Mouse (Mus musculus): Measurements from ENCODE around the gene Pik3c2g. TPM values are rescaled to one million over a fixed set of nuclear protein-coding genes. Genes with fewer than 3 reads are reported as not detected.

Pik3c2g gene
- polyA plus RNA-seq, 1 experiment from 2014 or later: 0.15 TPM

DNA sequence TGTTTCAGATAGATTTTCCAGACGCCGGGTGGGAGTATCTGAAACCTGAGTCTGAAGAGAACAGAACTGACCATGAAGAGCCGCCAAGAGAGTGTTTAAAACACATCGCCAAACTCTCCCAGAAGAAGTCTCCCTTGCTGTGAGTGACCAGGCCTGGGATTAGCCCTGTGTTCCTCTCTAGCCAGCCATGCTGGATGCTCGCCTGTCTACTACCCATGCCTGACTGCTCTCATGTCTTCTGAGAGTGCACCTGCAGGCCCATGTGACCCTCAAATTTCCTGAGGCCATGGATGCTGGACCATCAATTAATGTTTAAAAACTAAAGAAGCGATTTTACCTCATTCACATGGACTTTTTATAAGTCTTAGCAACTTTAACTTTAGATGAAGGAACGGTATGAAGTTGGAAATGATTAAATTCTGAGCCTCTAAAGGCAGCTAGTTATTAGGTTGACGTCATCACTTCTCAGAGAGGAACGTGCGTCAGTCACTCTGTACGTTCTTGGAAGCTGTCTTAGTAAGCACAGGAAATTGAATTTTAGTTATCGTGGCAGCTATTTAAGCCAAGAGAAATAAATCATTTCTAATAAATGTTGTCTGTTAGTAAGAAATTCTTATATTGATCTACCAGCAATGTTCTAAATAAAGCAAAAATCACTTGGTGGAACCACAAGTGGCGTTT, 161.2 kb downstream of the Pik3c2g start:
- H3K27me3 ChIP-seq (ENCODE audit: control insufficient read depth, insufficient read depth, low read length): no peaks in the 10 kb centered on the region
- ATAC-seq (ENCODE audit: insufficient read depth, low FRiP score, low TSS enrichment) (no peak), DNase-seq (ENCODE audit: low spot score) (no peak)
- WGBS: 86% methylated on average over 13 of the region's 13 CpGs
- no peak overlapping the region for H3K27ac ChIP-seq (ENCODE audit: low read depth, low read length)
- no peaks in the 10 kb centered on the region for H3K9me3 ChIP-seq (ENCODE audit: control insufficient read depth, low read length)
- no peaks in the 10 kb centered on the region for H3K4me1 ChIP-seq (ENCODE audit: control insufficient read depth, insufficient read depth, low read length)
- no peak overlapping the region for H3K9ac ChIP-seq (ENCODE audit: low read length)
- H3K36me3 ChIP-seq (ENCODE audit: control insufficient read depth, insufficient read depth, low read length): no peaks in the 10 kb centered on the region
- H3K4me2 ChIP-seq (ENCODE audit: low read depth): no peak overlapping the region
- no peak overlapping the region for H3K4me3 ChIP-seq (ENCODE audit: low read depth, low read length)

DNA sequence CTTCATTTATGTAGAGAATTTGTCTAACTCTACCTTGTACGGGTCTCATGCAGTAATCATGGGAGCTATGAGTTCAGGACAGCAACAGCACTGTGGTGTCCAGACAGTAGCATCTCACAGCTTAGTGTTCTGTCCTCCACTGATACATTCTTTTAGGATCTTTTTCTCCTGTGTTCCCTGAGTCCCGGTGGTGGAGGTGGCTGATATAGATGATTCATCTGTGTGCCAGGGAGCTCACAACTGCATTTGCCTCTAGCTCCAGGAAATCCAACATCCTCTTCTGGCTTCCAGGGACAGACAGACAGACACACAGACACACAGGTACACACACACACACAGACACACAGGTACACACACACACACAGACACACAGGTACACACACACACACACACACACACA, 163.6 kb downstream of the Pik3c2g start:
- WGBS: 85% methylated on average over 2 of the region's 2 CpGs
- Histone ChIP-seq H3K4me3 (ENCODE audit: low read depth, low read length) (no peak overlapping the region), H3K9ac (ENCODE audit: low read length) (no peak overlapping the region), H3K27me3 (ENCODE audit: control insufficient read depth, insufficient read depth, low read length) (no peaks in the 10 kb centered on the region), H3K4me1 (ENCODE audit: control insufficient read depth, insufficient read depth, low read length) (no peaks in the 10 kb centered on the region), H3K27ac (ENCODE audit: low read depth, low read length) (no peak overlapping the region), H3K4me2 (ENCODE audit: low read depth) (no peak overlapping the region), H3K36me3 (ENCODE audit: control insufficient read depth, insufficient read depth, low read length) (no peaks in the 10 kb centered on the region), H3K9me3 (ENCODE audit: control insufficient read depth, low read length) (no peaks in the 10 kb centered on the region)
- no peak for ATAC-seq (ENCODE audit: insufficient read depth, low FRiP score, low TSS enrichment)
- no peak for DNase-seq (ENCODE audit: low spot score)

GRCm38 (mm10) chr6:139751022-139751421, 164.0 kb downstream of the Pik3c2g start:
- Histone ChIP-seq H3K4me1 (ENCODE audit: control insufficient read depth, insufficient read depth, low read length) (no peaks in the 10 kb centered on the region), H3K9ac (ENCODE audit: low read length) (no peak overlapping the region), H3K4me3 (ENCODE audit: low read depth, low read length) (no peak overlapping the region), H3K27ac (ENCODE audit: low read depth, low read length) (no peak overlapping the region), H3K4me2 (ENCODE audit: low read depth) (no peak overlapping the region), H3K9me3 (ENCODE audit: control insufficient read depth, low read length) (no peaks in the 10 kb centered on the region), H3K27me3 (ENCODE audit: control insufficient read depth, insufficient read depth, low read length) (no peaks in the 10 kb centered on the region), H3K36me3 (ENCODE audit: control insufficient read depth, insufficient read depth, low read length) (no peaks in the 10 kb centered on the region)
- no peak for DNase-seq (ENCODE audit: low spot score)
- no peak for ATAC-seq (ENCODE audit: insufficient read depth, low FRiP score, low TSS enrichment)
- 76% methylated on average over 3 of the region's 3 CpGs for WGBS

- Histone ChIP-seq H3K9me3 (ENCODE audit: control insufficient read depth, low read length) (no peaks in the 10 kb centered on the region), H3K4me1 (ENCODE audit: control insufficient read depth, insufficient read depth, low read length) (no peaks in the 10 kb centered on the region), H3K27ac (ENCODE audit: low read depth, low read length) (no peak overlapping the region), H3K4me2 (ENCODE audit: low read depth) (no peak overlapping the region), H3K9ac (ENCODE audit: low read length) (no peak overlapping the region), H3K36me3 (ENCODE audit: control insufficient read depth, insufficient read depth, low read length) (no peaks in the 10 kb centered on the region), H3K27me3 (ENCODE audit: control insufficient read depth, insufficient read depth, low read length) (no peaks in the 10 kb centered on the region), H3K4me3 (ENCODE audit: low read depth, low read length) (no peak overlapping the region)
- ATAC-seq (ENCODE audit: insufficient read depth, low FRiP score, low TSS enrichment) (no peak), DNase-seq (ENCODE audit: low spot score) (no peak)
- WGBS: 90% methylated on average over 8 of the region's 8 CpGs
These were observed 170.9 kb downstream of the Pik3c2g start for GRCm38 (mm10) chr6:139757876-139758275.

DNA sequence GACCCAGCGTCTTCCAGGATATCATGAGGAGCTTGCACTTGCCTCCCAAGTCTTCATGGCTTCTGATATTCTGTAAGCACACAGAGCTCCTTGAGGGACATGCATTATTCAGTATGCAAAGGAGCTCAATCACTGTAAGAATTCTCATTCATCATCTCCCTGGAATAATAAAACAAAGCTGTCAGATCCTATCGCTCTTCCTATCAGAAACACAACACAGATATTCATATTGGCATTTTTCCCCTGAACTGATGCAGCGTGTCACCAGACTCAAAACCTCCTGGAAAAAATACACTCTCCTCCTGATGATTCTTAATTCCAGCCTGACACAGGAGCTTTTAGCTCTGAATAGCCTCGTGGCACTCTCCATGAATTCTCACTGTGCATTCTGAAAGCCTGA, 174.0 kb downstream of the Pik3c2g start:
- Histone ChIP-seq H3K4me2 (ENCODE audit: low read depth) (no peak overlapping the region), H3K4me3 (ENCODE audit: low read depth, low read length) (no peak overlapping the region), H3K36me3 (ENCODE audit: control insufficient read depth, insufficient read depth, low read length) (no peaks in the 10 kb centered on the region), H3K27ac (ENCODE audit: low read depth, low read length) (no peak overlapping the region), H3K9me3 (ENCODE audit: control insufficient read depth, low read length) (no peaks in the 10 kb centered on the region), H3K4me1 (ENCODE audit: control insufficient read depth, insufficient read depth, low read length) (no peaks in the 10 kb centered on the region), H3K9ac (ENCODE audit: low read length) (no peak overlapping the region), H3K27me3 (ENCODE audit: control insufficient read depth, insufficient read depth, low read length) (no peaks in the 10 kb centered on the region)
- ATAC-seq (ENCODE audit: insufficient read depth, low FRiP score, low TSS enrichment) (no peak), DNase-seq (ENCODE audit: low spot score) (no peak)
- WGBS: 59% methylated on average over 4 of the region's 4 CpGs

DNA sequence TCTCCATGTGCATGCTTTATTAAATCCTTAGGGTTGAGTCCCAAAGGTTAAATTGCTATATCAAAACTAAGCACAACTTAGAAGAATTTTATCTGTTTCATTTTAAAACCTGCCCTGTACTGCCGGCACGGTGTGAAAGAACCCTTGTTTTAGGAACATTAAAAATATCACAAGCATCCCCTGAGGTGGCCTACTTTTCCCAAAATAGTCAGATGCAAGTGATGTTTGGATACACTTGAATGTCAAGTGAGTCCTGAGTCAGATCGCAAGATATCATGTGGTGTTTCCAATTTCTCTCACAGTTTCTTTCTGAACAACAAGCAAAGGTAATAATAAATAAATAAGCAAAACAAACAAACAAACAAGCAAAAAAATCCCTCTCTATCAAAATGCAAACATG, 177.4 kb downstream of the Pik3c2g start:
- no peaks in the 10 kb centered on the region for H3K27me3 ChIP-seq (ENCODE audit: control insufficient read depth, insufficient read depth, low read length)
- ATAC-seq (ENCODE audit: insufficient read depth, low FRiP score, low TSS enrichment): no peak
- no peaks in the 10 kb centered on the region for H3K36me3 ChIP-seq (ENCODE audit: control insufficient read depth, insufficient read depth, low read length)
- no peaks in the 10 kb centered on the region for H3K9me3 ChIP-seq (ENCODE audit: control insufficient read depth, low read length)
- WGBS: 94% methylated on average over 3 of the region's 3 CpGs
- no peak overlapping the region for H3K4me3 ChIP-seq (ENCODE audit: low read depth, low read length)
- no peak overlapping the region for H3K9ac ChIP-seq (ENCODE audit: low read length)
- H3K4me2 ChIP-seq (ENCODE audit: low read depth): no peak overlapping the region
- DNase-seq (ENCODE audit: low spot score): no peak
- H3K27ac ChIP-seq (ENCODE audit: low read depth, low read length): no peak overlapping the region
- H3K4me1 ChIP-seq (ENCODE audit: control insufficient read depth, insufficient read depth, low read length): no peaks in the 10 kb centered on the region

GRCm38 (mm10) chr6:139769744-139770473, 182.9 kb downstream of the Pik3c2g start:
- Histone ChIP-seq H3K4me1 (ENCODE audit: control insufficient read depth, insufficient read depth, low read length) (no peaks in the 10 kb centered on the region), H3K36me3 (ENCODE audit: control insufficient read depth, insufficient read depth, low read length) (no peaks in the 10 kb centered on the region), H3K27me3 (ENCODE audit: control insufficient read depth, insufficient read depth, low read length) (no peaks in the 10 kb centered on the region), H3K27ac (ENCODE audit: low read depth, low read length) (no peak overlapping the region), H3K9ac (ENCODE audit: low read length) (no peak overlapping the region), H3K4me2 (ENCODE audit: low read depth) (no peak overlapping the region), H3K9me3 (ENCODE audit: control insufficient read depth, low read length) (no peaks in the 10 kb centered on the region), H3K4me3 (ENCODE audit: low read depth, low read length) (no peak overlapping the region)
- DNase-seq (ENCODE audit: low spot score) (no peak), ATAC-seq (ENCODE audit: insufficient read depth, low FRiP score, low TSS enrichment) (no peak)
- 87% methylated on average over 7 of the region's 7 CpGs for WGBS

DNA sequence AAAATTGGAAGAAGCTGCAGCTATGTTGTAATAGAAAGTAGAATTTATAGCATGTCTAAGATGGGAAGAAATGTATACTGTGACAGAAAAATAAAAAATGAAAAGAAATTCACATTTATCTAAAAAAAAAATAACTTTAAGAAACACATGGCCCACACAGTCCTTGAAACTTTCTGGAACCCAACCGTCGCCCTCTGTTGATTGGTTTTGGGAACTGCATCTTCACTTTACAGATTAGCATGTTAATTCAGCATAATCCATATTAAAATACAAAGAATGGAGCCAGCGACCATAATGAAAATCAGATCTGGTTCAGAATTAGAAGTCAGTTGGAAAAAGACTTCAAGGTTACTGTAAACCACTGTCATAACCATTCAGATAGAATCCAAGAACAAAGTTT, 183.5 kb downstream of the Pik3c2g start:
- ATAC-seq (ENCODE audit: insufficient read depth, low FRiP score, low TSS enrichment): no peak
- WGBS: 50% methylated on average over 3 of the region's 3 CpGs

More for the DNA sequence above, 183.5 kb downstream of the Pik3c2g start:
- Histone ChIP-seq H3K9me3 (ENCODE audit: control insufficient read depth, low read length) (no peaks in the 10 kb centered on the region), H3K4me2 (ENCODE audit: low read depth) (no peak overlapping the region), H3K27me3 (ENCODE audit: control insufficient read depth, insufficient read depth, low read length) (no peaks in the 10 kb centered on the region), H3K4me3 (ENCODE audit: low read depth, low read length) (no peak overlapping the region), H3K4me1 (ENCODE audit: control insufficient read depth, insufficient read depth, low read length) (no peaks in the 10 kb centered on the region), H3K9ac (ENCODE audit: low read length) (no peak overlapping the region), H3K27ac (ENCODE audit: low read depth, low read length) (no peak overlapping the region), H3K36me3 (ENCODE audit: control insufficient read depth, insufficient read depth, low read length) (no peaks in the 10 kb centered on the region)
- no peak for DNase-seq (ENCODE audit: low spot score)

All from neural tube, embryonic 11.5 days (tissue).